Mouse (Mus musculus): ENCODE data around the gene Smarcd2. TPM values are rescaled to one million over a fixed set of nuclear protein-coding genes. Genes with fewer than 3 reads are reported as not detected.

Gene Smarcd2
- polyA plus RNA-seq, 1 experiment, result 70.0 TPM

GRCm38 (mm10) chr11:106310123-106310522, 37.4 kb upstream of the Smarcd2 start:
- no peak for DNase-seq
- H3K36me3 ChIP-seq (ENCODE audit: control insufficient read depth, insufficient read depth, low read length), result no peaks in the 10 kb centered on the region
- no peak overlapping the region for H3K27ac ChIP-seq (ENCODE audit: insufficient read depth, low read depth, low read length)
- no peaks in the 10 kb centered on the region for H3K27me3 ChIP-seq (replicated peaks; ENCODE audit: control insufficient read depth, insufficient read depth, low read length)
- H3K4me3 ChIP-seq (ENCODE audit: insufficient read depth, low read depth, low read length), result no peak overlapping the region
- no peaks in the 10 kb centered on the region for H3K4me1 ChIP-seq (ENCODE audit: control insufficient read depth, insufficient read depth, low read length)
- TF ChIP-seq CTCF (conservative IDR thresholded peaks at IDR 0.05; ENCODE audit: insufficient read depth, insufficient read length, low read depth, low read length) (no peak), POLR2A (IDR thresholded peaks at IDR 0.05; ENCODE audit: low read depth, low read length) (no peak)
- WGBS, result 74% methylated on average over 5 of the region's 5 CpGs

- no peak for TF ChIP-seq CTCF (conservative IDR thresholded peaks at IDR 0.05; ENCODE audit: insufficient read depth, insufficient read length, low read depth, low read length)
- TF ChIP-seq POLR2A (IDR thresholded peaks at IDR 0.05; ENCODE audit: low read depth, low read length), result no peak
- Histone ChIP-seq H3K4me3 (ENCODE audit: insufficient read depth, low read depth, low read length) (no peak overlapping the region), H3K27me3 (replicated peaks; ENCODE audit: control insufficient read depth, insufficient read depth, low read length) (no peaks in the 10 kb centered on the region), H3K4me1 (ENCODE audit: control insufficient read depth, insufficient read depth, low read length) (no peaks in the 10 kb centered on the region), H3K36me3 (ENCODE audit: control insufficient read depth, insufficient read depth, low read length) (no peaks in the 10 kb centered on the region), H3K27ac (ENCODE audit: insufficient read depth, low read depth, low read length) (no peak overlapping the region)
- DNase-seq, result no peak
- 44% methylated on average over 11 of the region's 11 CpGs for WGBS
Observed at GRCm38 (mm10) chr11:106308162-106308561, 35.4 kb upstream of the Smarcd2 start.

DNA sequence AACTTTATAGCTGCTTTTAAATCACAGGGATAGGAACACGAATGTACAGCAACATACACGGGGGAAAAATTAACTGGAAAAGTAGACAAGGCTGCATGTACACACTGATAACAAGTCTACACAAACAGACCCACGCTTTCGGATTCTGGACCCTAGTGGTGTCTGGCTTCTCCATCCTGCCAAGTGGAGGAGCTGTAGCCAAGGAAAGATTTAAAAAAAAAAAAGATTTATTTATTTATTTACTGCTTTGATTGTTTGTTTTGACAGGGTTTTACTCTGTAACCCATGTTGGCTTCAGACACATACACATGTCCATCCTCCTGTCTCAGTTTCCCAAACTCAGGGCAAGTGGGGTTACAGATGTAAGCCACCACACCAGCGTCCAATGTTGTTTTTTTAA, 34.7 kb upstream of the Smarcd2 start:
- H3K27me3 ChIP-seq (replicated peaks; ENCODE audit: control insufficient read depth, insufficient read depth, low read length), result no peaks in the 10 kb centered on the region
- H3K36me3 ChIP-seq (ENCODE audit: control insufficient read depth, insufficient read depth, low read length), result no peaks in the 10 kb centered on the region
- DNase-seq, result no peak
- no peaks in the 10 kb centered on the region for H3K4me1 ChIP-seq (ENCODE audit: control insufficient read depth, insufficient read depth, low read length)
- no peak overlapping the region for H3K27ac ChIP-seq (ENCODE audit: insufficient read depth, low read depth, low read length)
- 67% methylated on average over 5 of the region's 5 CpGs for WGBS
- TF ChIP-seq CTCF (conservative IDR thresholded peaks at IDR 0.05; ENCODE audit: insufficient read depth, insufficient read length, low read depth, low read length) (no peak), POLR2A (IDR thresholded peaks at IDR 0.05; ENCODE audit: low read depth, low read length) (no peak)
- H3K4me3 ChIP-seq (ENCODE audit: insufficient read depth, low read depth, low read length), result no peak overlapping the region

DNA sequence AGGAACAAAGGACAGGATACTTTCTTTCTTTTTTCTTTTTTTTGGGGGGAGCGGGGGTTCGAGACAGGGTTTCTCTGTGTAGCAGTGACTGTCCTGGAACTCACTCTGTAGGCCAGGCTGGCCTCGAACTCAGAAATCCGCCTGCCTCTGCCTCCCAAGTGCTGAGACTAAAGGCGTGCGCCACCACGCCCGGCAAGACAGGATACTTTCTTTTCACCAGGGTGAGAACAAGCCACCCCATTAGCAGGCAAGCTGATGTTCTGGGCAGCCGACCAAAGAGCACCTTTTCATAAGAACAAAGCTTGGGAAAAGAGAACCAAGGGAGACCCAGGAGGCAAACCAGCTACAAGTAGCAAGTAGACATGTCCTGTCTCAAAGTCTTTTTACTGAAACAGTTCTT, 34.0 kb upstream of the Smarcd2 start:
- no peak for DNase-seq
- H3K36me3 ChIP-seq (ENCODE audit: control insufficient read depth, insufficient read depth, low read length), result no peaks in the 10 kb centered on the region
- no peaks in the 10 kb centered on the region for H3K27me3 ChIP-seq (replicated peaks; ENCODE audit: control insufficient read depth, insufficient read depth, low read length)
- no peak overlapping the region for H3K27ac ChIP-seq (ENCODE audit: insufficient read depth, low read depth, low read length)
- TF ChIP-seq POLR2A (IDR thresholded peaks at IDR 0.05; ENCODE audit: low read depth, low read length) (no peak), CTCF (conservative IDR thresholded peaks at IDR 0.05; ENCODE audit: insufficient read depth, insufficient read length, low read depth, low read length) (no peak)
- no peak overlapping the region for H3K4me3 ChIP-seq (ENCODE audit: insufficient read depth, low read depth, low read length)
- WGBS, result 87% methylated on average over 9 of the region's 9 CpGs
- H3K4me1 ChIP-seq (ENCODE audit: control insufficient read depth, insufficient read depth, low read length), result no peaks in the 10 kb centered on the region

- Histone ChIP-seq H3K27me3 (replicated peaks; ENCODE audit: control insufficient read depth, insufficient read depth, low read length) (no peaks in the 10 kb centered on the region), H3K27ac (ENCODE audit: insufficient read depth, low read depth, low read length) (no peak overlapping the region), H3K4me1 (ENCODE audit: control insufficient read depth, insufficient read depth, low read length) (no peaks in the 10 kb centered on the region), H3K4me3 (ENCODE audit: insufficient read depth, low read depth, low read length) (no peak overlapping the region), H3K36me3 (ENCODE audit: control insufficient read depth, insufficient read depth, low read length) (no peaks in the 10 kb centered on the region)
- 83% methylated on average over 3 of the region's 3 CpGs for WGBS
- no peak for TF ChIP-seq CTCF (conservative IDR thresholded peaks at IDR 0.05; ENCODE audit: insufficient read depth, insufficient read length, low read depth, low read length)
- no peak for TF ChIP-seq POLR2A (IDR thresholded peaks at IDR 0.05; ENCODE audit: low read depth, low read length)
- DNase-seq, result no peak
Observed at GRCm38 (mm10) chr11:106306065-106306385, 33.3 kb upstream of the Smarcd2 start.

GRCm38 (mm10) chr11:106305348-106306064, 32.7 kb upstream of the Smarcd2 start:
- Histone ChIP-seq H3K27ac (ENCODE audit: insufficient read depth, low read depth, low read length) (no peak overlapping the region), H3K36me3 (ENCODE audit: control insufficient read depth, insufficient read depth, low read length) (no peaks in the 10 kb centered on the region), H3K27me3 (replicated peaks; ENCODE audit: control insufficient read depth, insufficient read depth, low read length) (no peaks in the 10 kb centered on the region), H3K4me3 (ENCODE audit: insufficient read depth, low read depth, low read length) (no peak overlapping the region), H3K4me1 (ENCODE audit: control insufficient read depth, insufficient read depth, low read length) (no peaks in the 10 kb centered on the region)
- no peak for TF ChIP-seq CTCF (conservative IDR thresholded peaks at IDR 0.05; ENCODE audit: insufficient read depth, insufficient read length, low read depth, low read length)
- TF ChIP-seq POLR2A (IDR thresholded peaks at IDR 0.05; ENCODE audit: low read depth, low read length), result no peak
- 66% methylated on average over 10 of the region's 10 CpGs for WGBS
- no peak for DNase-seq

DNA sequence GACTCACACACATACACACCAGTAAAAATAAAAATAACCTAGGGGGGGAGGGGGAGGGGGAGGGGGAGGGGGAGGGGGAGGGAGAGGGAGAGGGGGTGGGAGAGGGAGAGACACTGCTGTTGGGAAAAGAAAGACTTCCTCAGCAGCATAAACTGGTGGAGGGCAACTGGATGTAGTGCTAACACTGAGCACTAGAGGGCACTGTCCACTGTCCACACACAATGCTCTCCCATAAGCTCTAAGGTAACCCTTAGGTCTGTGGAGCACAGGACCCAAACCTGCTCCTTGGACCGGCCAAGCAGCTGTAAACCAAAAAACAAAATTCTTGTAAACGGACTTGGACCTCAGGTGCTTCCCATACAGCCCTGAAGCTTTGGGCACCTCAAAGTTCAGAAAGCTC, 29.9 kb upstream of the Smarcd2 start:
- Histone ChIP-seq H3K36me3 (ENCODE audit: control insufficient read depth, insufficient read depth, low read length) (no peaks in the 10 kb centered on the region), H3K4me3 (ENCODE audit: insufficient read depth, low read depth, low read length) (no peak overlapping the region), H3K4me1 (ENCODE audit: control insufficient read depth, insufficient read depth, low read length) (no peaks in the 10 kb centered on the region), H3K27me3 (replicated peaks; ENCODE audit: control insufficient read depth, insufficient read depth, low read length) (no peaks in the 10 kb centered on the region), H3K27ac (ENCODE audit: insufficient read depth, low read depth, low read length) (no peak overlapping the region)
- TF ChIP-seq CTCF (conservative IDR thresholded peaks at IDR 0.05; ENCODE audit: insufficient read depth, insufficient read length, low read depth, low read length) (peak; percentile 96), POLR2A (IDR thresholded peaks at IDR 0.05; ENCODE audit: low read depth, low read length) (no peak)
- WGBS, result 2% methylated on average over 2 of the region's 2 CpGs
- peak; percentile 46 for DNase-seq
